In genomic region chr2:93227713-93228479, GRCm38 (mm10) we compare ENCODE assay signal across 8 mouse cellular contexts. TPM values are rescaled to one million over a fixed set of nuclear protein-coding genes. Genes with fewer than 3 reads are reported as not detected.
DNase-seq lines count a peak whose midpoint lies in the region; ATAC-seq and TF ChIP-seq lines count a peak whose summit lies in the region.

No protein-coding gene starts in this region.

- ATAC-seq in forebrain, embryonic 16.5 days = peak; percentile 88
- peak; percentile 80 for ATAC-seq in midbrain, embryonic 15.5 days (replicated peaks)
- ATAC-seq in liver, postnatal 0 days = no peak

- H3K27ac ChIP-seq in forebrain, embryonic 16.5 days (ENCODE audit: low read length) = peak overlapping the region; percentile 90
- peak overlapping the region; percentile 75 for H3K27ac ChIP-seq in midbrain, embryonic 15.5 days
- H3K27ac ChIP-seq in liver, postnatal 0 days (ENCODE audit: low read depth) = no peak overlapping the region

- WGBS in forebrain, embryonic 16.5 days = 11% methylated on average over 9 of the region's 9 CpGs
- 17% methylated on average over 9 of the region's 9 CpGs for WGBS in midbrain, embryonic 15.5 days
- WGBS in liver, postnatal 0 days (ENCODE audit: insufficient replicate concordance) = 70% methylated on average over 9 of the region's 9 CpGs

- peak; percentile 34 for DNase-seq in cerebellum, adult 11 months
- DNase-seq in cerebellum, postnatal 36 days = no peak
- peak; percentile 62 for DNase-seq in brain, adult 2 months (ENCODE audit: low read depth, low spot score)
- DNase-seq in kidney, postnatal 36 days = peak; percentile 30 to 34
- no peak for DNase-seq in ovary, postnatal 14 days (ENCODE audit: low spot score)
- DNase-seq in liver, postnatal 0 days = no peak

- no peaks in the 10 kb centered on the region for H3K27me3 ChIP-seq in forebrain, embryonic 16.5 days (replicated peaks; ENCODE audit: control insufficient read depth, insufficient read depth, low read length)
- H3K27me3 ChIP-seq in midbrain, embryonic 15.5 days (replicated peaks) = no peaks in the 10 kb centered on the region
- no peaks in the 10 kb centered on the region for H3K27me3 ChIP-seq in liver, postnatal 0 days (ENCODE audit: insufficient read depth, low read length)

- TF ChIP-seq EP300 in liver, postnatal 0 days (IDR thresholded peaks at IDR 0.05; ENCODE audit: low read depth) = no peak

- H3K4me2 ChIP-seq in forebrain, embryonic 16.5 days (ENCODE audit: low read length) = peak overlapping the region; percentile 15
- no peak overlapping the region; the same call in 1 of the 2 replicates for H3K4me2 ChIP-seq in midbrain, embryonic 15.5 days
- no peak overlapping the region for H3K4me2 ChIP-seq in liver, postnatal 0 days (ENCODE audit: low read depth, low read length)

- H3K9ac ChIP-seq in forebrain, embryonic 16.5 days (replicated peaks; ENCODE audit: low read depth, low read length) = peak overlapping the region; percentile 23; the same call in 1 of the 2 replicates
- no peak overlapping the region for H3K9ac ChIP-seq in midbrain, embryonic 15.5 days
- no peak overlapping the region for H3K9ac ChIP-seq in liver, postnatal 0 days (replicated peaks)

- H3K36me3 ChIP-seq in forebrain, embryonic 16.5 days (ENCODE audit: control insufficient read depth, insufficient read depth) = no peaks in the 10 kb centered on the region
- H3K36me3 ChIP-seq in midbrain, embryonic 15.5 days (replicated peaks) = no peaks in the 10 kb centered on the region
- no peaks in the 10 kb centered on the region for H3K36me3 ChIP-seq in liver, postnatal 0 days (replicated peaks; ENCODE audit: insufficient read depth, low read length)

- H3K4me3 ChIP-seq in forebrain, embryonic 16.5 days (replicated peaks; ENCODE audit: low read length) = no peak overlapping the region
- no peak overlapping the region for H3K4me3 ChIP-seq in midbrain, embryonic 15.5 days
- H3K4me3 ChIP-seq in liver, postnatal 0 days (ENCODE audit: low read depth, low read length) = no peak overlapping the region

- no peak for TF ChIP-seq CTCF in liver, postnatal 0 days (IDR thresholded peaks at IDR 0.05; ENCODE audit: low read depth)

- no peaks in the 10 kb centered on the region for H3K9me3 ChIP-seq in forebrain, embryonic 16.5 days (ENCODE audit: control insufficient read depth, low read length)
- no peaks in the 10 kb centered on the region for H3K9me3 ChIP-seq in midbrain, embryonic 15.5 days
- H3K9me3 ChIP-seq in liver, postnatal 0 days (ENCODE audit: low read length) = no peaks in the 10 kb centered on the region

- H3K4me1 ChIP-seq in forebrain, embryonic 16.5 days (replicated peaks; ENCODE audit: control insufficient read depth, insufficient read depth, low read length) = peaks cover 28% of the 10 kb centered on the region
- H3K4me1 ChIP-seq in midbrain, embryonic 15.5 days = peaks cover 40% of the 10 kb centered on the region
- no peaks in the 10 kb centered on the region for H3K4me1 ChIP-seq in liver, postnatal 0 days (ENCODE audit: insufficient read depth)

RNA-seq across cellular contexts. Expression of gene Trp53i11, which starts 40.5 kb away (rescaled TPM):
- 107 and 110 TPM in 2 replicates for polyA plus RNA-seq in forebrain, embryonic 16.5 days (2015; fragmentation: Nextera tagmentation; extraction: Ambion mirVana)
- 128 and 138 TPM in 2 replicates for polyA plus RNA-seq in midbrain, embryonic 15.5 days (2015; fragmentation: Nextera tagmentation; extraction: Ambion mirVana)
- polyA plus RNA-seq in liver, postnatal 0 days (2015; fragmentation: Nextera tagmentation; extraction: Ambion mirVana) = 4.0 and 5.7 TPM in 2 replicates

Comparison
In these comparisons a context has a peak if more than half of its experiments do, and no peak if none do; other contexts are left out.
1. DNase-seq: peak in cerebellum, adult 11 months (single experiment), brain, adult 2 months (single experiment) and kidney, postnatal 36 days (2 of 2); none in cerebellum, postnatal 36 days (0 of 2), ovary, postnatal 14 days (single experiment) and liver, postnatal 0 days (single experiment).
2. RNA of gene Trp53i11, which starts 40.5 kb away (polyA plus RNA-seq): 128 to 138 TPM in midbrain, embryonic 15.5 days and 107 to 110 TPM in forebrain, embryonic 16.5 days; 4.0 to 5.7 TPM in liver, postnatal 0 days; every median in the first group is over 10 times any median in the second.